Mouse (Mus musculus) ES-Bruce4 (cell line): Measurements from ENCODE around the gene Gm45194.

Experiments
- CTCF ChIP-seq: IDR thresholded peaks from one replicate; pipeline ENCODE4 v1.8.1; 2011; ENCODE audit warnings: low read depth, low read length
- POLR2A ChIP-seq: IDR thresholded peaks from one replicate; pipeline ENCODE4 v1.8.1; 2011; ENCODE audit warnings: low read length; ENCODE audit not compliant: insufficient read depth

DNA sequence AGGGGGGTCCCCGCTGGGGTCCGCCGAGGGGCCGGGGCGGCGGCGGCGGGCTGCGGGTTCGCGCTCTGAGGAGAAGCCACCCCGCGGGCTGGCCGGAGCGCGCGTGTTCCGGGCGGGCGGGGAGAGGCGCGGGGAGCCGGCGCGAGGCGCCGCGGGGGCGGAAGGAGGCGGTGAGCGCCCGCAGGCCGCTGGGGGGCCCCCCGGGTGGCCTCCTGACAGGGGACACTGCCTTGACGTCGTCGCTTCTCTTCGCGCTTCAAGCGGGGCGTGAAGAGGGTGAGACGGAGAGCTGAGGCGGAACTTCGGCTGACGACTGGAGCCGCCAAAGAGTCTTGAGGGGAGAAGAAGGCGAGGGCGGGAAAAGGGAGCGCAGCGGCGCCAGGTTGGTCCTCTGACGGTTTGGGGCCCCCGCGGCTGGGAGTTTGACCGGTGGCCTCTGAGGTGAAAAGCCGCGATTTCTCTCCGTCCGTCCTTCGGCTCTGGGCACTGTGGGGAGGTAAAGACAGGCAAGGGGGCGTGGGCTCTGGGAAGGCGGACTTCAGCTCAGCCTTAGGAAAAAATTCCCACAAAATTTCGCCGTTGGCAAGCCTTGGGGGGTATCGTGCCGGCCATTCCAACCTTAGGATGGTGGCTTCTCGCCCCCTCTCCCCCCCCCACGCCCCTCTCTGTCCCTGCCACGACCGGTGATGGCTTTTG, 4.0 kb downstream of the Gm45194 start:
- TF ChIP-seq CTCF (no peak), POLR2A (no peak)
